17 mouse cellular contexts compared by ENCODE assay signal in the genomic region with DNA sequence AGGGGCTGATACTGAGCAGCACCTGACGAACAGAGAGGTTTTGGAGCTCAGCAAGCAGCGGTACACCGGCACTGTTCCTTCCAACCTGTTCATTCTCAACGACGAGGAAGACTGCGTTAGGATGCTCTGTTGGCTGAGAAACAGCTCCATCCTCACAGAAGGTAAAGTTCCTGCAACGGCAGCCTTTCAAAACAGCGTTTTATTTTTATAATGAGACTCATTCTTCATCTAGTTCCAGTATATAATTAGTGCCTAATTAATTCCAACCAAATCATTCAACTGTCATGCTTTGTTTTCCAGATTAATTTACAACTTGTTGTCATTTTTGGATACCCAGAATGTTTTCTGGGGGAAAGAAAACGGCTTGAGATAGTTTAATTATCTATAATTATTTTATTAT.
"Had no signal": no experiment of that assay in that cellular context is flagged by ENCODE, and none has a peak within 500 bp of the region (broad histone marks: within the 10 kb centered on the region; RNA-seq: fewer than 3 reads in every experiment).

No protein-coding gene starts in this region.

- H3K36me3 ChIP-seq: lung, embryonic 15.5 days; midbrain, embryonic 13.5 days; midbrain, embryonic 15.5 days; neural tube, embryonic 12.5 days; stomach, embryonic 15.5 days had no signal

- H3K9me3 ChIP-seq: lung, embryonic 15.5 days; midbrain, embryonic 13.5 days; midbrain, embryonic 15.5 days; neural tube, embryonic 12.5 days; stomach, embryonic 15.5 days had no signal

- H3K27me3 ChIP-seq: lung, embryonic 15.5 days; midbrain, embryonic 13.5 days; midbrain, embryonic 15.5 days; neural tube, embryonic 12.5 days; stomach, embryonic 15.5 days had no signal

- H3K4me1 ChIP-seq: lung, embryonic 15.5 days; megakaryocyte, embryonic 14.5 days; midbrain, embryonic 13.5 days; midbrain, embryonic 15.5 days; neural tube, embryonic 12.5 days; stomach, embryonic 15.5 days had no signal

- ATAC-seq: lung, postnatal 0 days; midbrain, embryonic 13.5 days; midbrain, embryonic 15.5 days had no signal

- H3K4me2 ChIP-seq: lung, embryonic 15.5 days; midbrain, embryonic 11.5 days; midbrain, embryonic 13.5 days; midbrain, embryonic 15.5 days; neural tube, embryonic 12.5 days; stomach, embryonic 15.5 days had no signal

- H3K9ac ChIP-seq: lung, embryonic 15.5 days; midbrain, embryonic 13.5 days; midbrain, embryonic 15.5 days; neural tube, embryonic 12.5 days; stomach, embryonic 15.5 days had no signal

- H3K27ac ChIP-seq: lung, embryonic 15.5 days; macrophage; midbrain, embryonic 13.5 days; midbrain, embryonic 15.5 days; neural tube, embryonic 12.5 days; stomach, embryonic 15.5 days; stomach, postnatal 0 days had no signal

- DNase-seq: lung, adult 2 months; lung, postnatal 14 days; lung, postnatal 36 days; right cerebral cortex, postnatal 14 days; thymus, adult 2 months; thymus, postnatal 25 days; thymus, postnatal 4 days had no signal

- H3K4me3 ChIP-seq: lung, embryonic 15.5 days; megakaryocyte, embryonic 14.5 days; midbrain, embryonic 13.5 days; midbrain, embryonic 15.5 days; neural tube, embryonic 12.5 days; stomach, embryonic 15.5 days had no signal
